Mouse (Mus musculus) ES-E14 (cell line): Measurements from ENCODE around the gene Prrc2b.

Experiments used
- CHD2 ChIP-seq: IDR thresholded peaks from 2 replicates; pipeline ENCODE4 v1.6.1; 2014; ENCODE audit warnings: mild to moderate bottlenecking, low read depth, low read length, inconsistent platforms
- HCFC1 ChIP-seq: IDR thresholded peaks from 2 replicates; pipeline ENCODE4 v1.6.1; 2012; ENCODE audit warnings: low read length, inconsistent platforms, borderline replicate concordance; ENCODE audit not compliant: insufficient read depth
- MAFK ChIP-seq: IDR thresholded peaks from 2 replicates; pipeline ENCODE4 v1.6.1; 2014; ENCODE audit warnings: mild to moderate bottlenecking, low read depth, low read length, inconsistent platforms; ENCODE audit not compliant: insufficient read depth
- ZC3H11A ChIP-seq: IDR thresholded peaks from 2 replicates; pipeline ENCODE4 v1.6.1; 2012; ENCODE audit warnings: low read depth, mild to moderate bottlenecking, inconsistent platforms, low read length, borderline replicate concordance
- ZNF384 ChIP-seq: IDR thresholded peaks from 2 replicates; pipeline ENCODE4 v1.6.1; 2012; ENCODE audit warnings: low read depth, low read length, inconsistent platforms

- TF ChIP-seq MAFK, result no peak
- no peak for TF ChIP-seq ZC3H11A
- TF ChIP-seq HCFC1, result no peak
- no peak for TF ChIP-seq CHD2
- TF ChIP-seq ZNF384, result no peak
These were observed 339 bp upstream of the Prrc2b start for GRCm38 (mm10) chr2:32150562-32150923.
